Mouse (Mus musculus) kidney, adult 2 months (tissue): ENCODE data around the gene Dgkq. TPM values are rescaled to one million over a fixed set of nuclear protein-coding genes. Genes with fewer than 3 reads are reported as not detected.
"Not testable (repeated sequence)": the region's sequence is repeated elsewhere in the genome, so short reads cannot be mapped to it uniquely, and the experiment has no call there.

Source experiments
- DNase-seq: peaks from one replicate; pipeline ENCODE4 v3.0.0; 2021
- H3K27ac ChIP-seq: fragments of 200-500 bp; 2 replicates; pipeline ENCODE4 v1.5.1; 2012; ENCODE audit warnings: low read depth, low read length, control low read depth, inconsistent platforms; ENCODE audit not compliant: insufficient read depth
- H3K27me3 ChIP-seq: fragments of 200-500 bp; replicated peaks from 2 replicates; pipeline ENCODE4 v1.6.1; 2012; ENCODE audit warnings: mild to moderate bottlenecking, moderate library complexity, low read length, inconsistent platforms; ENCODE audit not compliant: control insufficient read depth, insufficient read depth
- H3K36me3 ChIP-seq: fragments of 200-500 bp; 2 replicates; pipeline ENCODE4 v1.6.1; 2012; ENCODE audit warnings: mild to moderate bottlenecking, moderate library complexity, low read length, inconsistent platforms; ENCODE audit not compliant: control insufficient read depth, insufficient read depth
- H3K4me1 ChIP-seq: fragments of 200-500 bp; 2 replicates; pipeline ENCODE4 v1.6.1; 2011; ENCODE audit warnings: low read length; ENCODE audit not compliant: control insufficient read depth, insufficient read depth
- H3K4me3 ChIP-seq: fragments of 200-500 bp; 2 replicates; pipeline ENCODE4 v1.5.1; 2011; ENCODE audit warnings: mild to moderate bottlenecking, low read depth, low read length, control low read depth; ENCODE audit not compliant: insufficient read depth
- CTCF ChIP-seq: fragments of 200-500 bp; conservative IDR thresholded peaks from 2 replicates; pipeline ENCODE4 v1.5.1; 2011; ENCODE audit warnings: low read depth, mild to moderate bottlenecking, control low read depth, low read length, moderate library complexity, mixed read lengths; ENCODE audit not compliant: insufficient read depth, insufficient read length
- POLR2A ChIP-seq: fragments of 200-500 bp; IDR thresholded peaks from one replicate; pipeline ENCODE4 v1.6.1; 2011; ENCODE audit warnings: low read depth, low read length, control low read depth
- WGBS: fragments of 180-500 bp; shearing (Covaris S2); methylation state at CpG from one replicate; pipeline ENCODE4 v1.1.7; 2018; 5-methylcytosine and 5-hydroxymethylcytosine counted together
- polyA plus RNA-seq: library from polyadenylated mRNA; depleted of rRNA; stranded (reverse); fragments of >200 nt; gene quantifications from 2 replicates; pipeline ENCODE4 v1.2.3, GENCODE M21; 2012

Dgkq gene
- polyA plus RNA-seq, 1 experiment, result 27.9 TPM

- 80% methylated on average over 2 of the region's 2 CpGs for WGBS
- no peaks in the 10 kb centered on the region for H3K36me3 ChIP-seq
Measured at GRCm38 (mm10) chr5:108647820-108648465, 21.5 kb downstream of the Dgkq start.

GRCm38 (mm10) chr5:108647311-108647710 is 22.2 kb downstream of the Dgkq start:
- TF ChIP-seq CTCF (no peak), POLR2A (no peak)
- no peak overlapping the region for H3K4me3 ChIP-seq
- DNase-seq, result no peak
- no peaks in the 10 kb centered on the region for H3K27me3 ChIP-seq
- WGBS, result 89% methylated on average over 2 of the region's 2 CpGs
- H3K36me3 ChIP-seq, result no peaks in the 10 kb centered on the region
- no peak overlapping the region for H3K27ac ChIP-seq
- H3K4me1 ChIP-seq, result no peaks in the 10 kb centered on the region

More at GRCm38 (mm10) chr5:108647820-108648465, 21.5 kb downstream of the Dgkq start:
- no peak overlapping the region for H3K4me3 ChIP-seq
- H3K27me3 ChIP-seq, result no peaks in the 10 kb centered on the region
- TF ChIP-seq POLR2A, result no peak
- no peak for TF ChIP-seq CTCF
- H3K27ac ChIP-seq, result no peak overlapping the region
- DNase-seq, result no peak
- H3K4me1 ChIP-seq, result no peaks in the 10 kb centered on the region

- peak; percentile 49 for DNase-seq
Measured at GRCm38 (mm10) chr5:108646343-108646660, 23.2 kb downstream of the Dgkq start.

GRCm38 (mm10) chr5:108645651-108646342 is 23.7 kb downstream of the Dgkq start:
- 84% methylated on average over 9 of the region's 9 CpGs for WGBS
- Histone ChIP-seq H3K4me1 (no peaks in the 10 kb centered on the region), H3K4me3 (no peak overlapping the region), H3K27me3 (no peaks in the 10 kb centered on the region), H3K36me3 (no peaks in the 10 kb centered on the region), H3K27ac (no peak overlapping the region)
- DNase-seq, result no peak
- TF ChIP-seq CTCF, result peak; percentile 49
- no peak for TF ChIP-seq POLR2A

More at GRCm38 (mm10) chr5:108646343-108646660, 23.2 kb downstream of the Dgkq start:
- TF ChIP-seq POLR2A, result no peak
- TF ChIP-seq CTCF, result no peak
- H3K36me3 ChIP-seq, result no peaks in the 10 kb centered on the region
- no peaks in the 10 kb centered on the region for H3K4me1 ChIP-seq
- H3K4me3 ChIP-seq, result no peak overlapping the region
- H3K27me3 ChIP-seq, result no peaks in the 10 kb centered on the region
- 46% methylated on average over 3 of the region's 3 CpGs for WGBS
- no peak overlapping the region for H3K27ac ChIP-seq

- 65% methylated on average over 2 of the region's 2 CpGs for WGBS
- DNase-seq, result no peak
Measured at GRCm38 (mm10) chr5:108643674-108644073, 25.8 kb downstream of the Dgkq start.

GRCm38 (mm10) chr5:108636172-108636571 is 33.3 kb downstream of the Dgkq start:
- Histone ChIP-seq H3K4me3 (no peak overlapping the region), H3K36me3 (peaks cover 2% of the 10 kb centered on the region; the same call in 1 of the 2 replicates), H3K27me3 (no peaks in the 10 kb centered on the region), H3K4me1 (no peaks in the 10 kb centered on the region), H3K27ac (no peak overlapping the region)
- TF ChIP-seq POLR2A (no peak), CTCF (no peak)
- no peak for DNase-seq
- WGBS, result 74% methylated on average over 4 of the region's 4 CpGs

More at GRCm38 (mm10) chr5:108643674-108644073, 25.8 kb downstream of the Dgkq start:
- no peak overlapping the region for H3K4me3 ChIP-seq
- H3K4me1 ChIP-seq, result no peaks in the 10 kb centered on the region
- H3K27me3 ChIP-seq, result no peaks in the 10 kb centered on the region
- no peak for TF ChIP-seq POLR2A
- TF ChIP-seq CTCF, result no peak
- H3K27ac ChIP-seq, result no peak overlapping the region
- peaks cover 2% of the 10 kb centered on the region; the same call in 1 of the 2 replicates for H3K36me3 ChIP-seq

- 65% methylated on average over 3 of the region's 3 CpGs for WGBS
- not testable (repeated sequence) for H3K27ac ChIP-seq, H3K36me3 ChIP-seq, DNase-seq, H3K4me1 ChIP-seq, H3K4me3 ChIP-seq, H3K27me3 ChIP-seq
Measured at GRCm38 (mm10) chr5:108634088-108634487, 35.4 kb downstream of the Dgkq start.
